Mouse (Mus musculus) limb, embryonic 13.5 days (tissue): ENCODE results near the gene Tbc1d4. TPM values are rescaled to one million over a fixed set of nuclear protein-coding genes. Genes with fewer than 3 reads are reported as not detected.

Experiments used
- ATAC-seq: fragments of 200-750 bp; cut with Nextera tagmentation; 2 replicates; pipeline ENCODE4 v1.8.0; 2017; ENCODE audit warnings: low read depth, moderate number of reproducible peaks, moderate TSS enrichment; ENCODE audit not compliant: low FRiP score
- H3K27ac ChIP-seq: fragments of 300-500 bp; sonication (generic); 2 replicates; pipeline ENCODE4 v1.5.1; 2015; ENCODE audit warnings: inconsistent platforms, mild to moderate bottlenecking, moderate library complexity
- H3K27me3 ChIP-seq: fragments of 300-500 bp; sonication (generic); 2 replicates; pipeline ENCODE4 v1.6.1; 2015; ENCODE audit warnings: mild to moderate bottlenecking, inconsistent platforms
- H3K36me3 ChIP-seq: fragments of 300-500 bp; sonication (generic); 2 replicates; pipeline ENCODE4 v1.6.1; 2015; ENCODE audit warnings: inconsistent platforms, mild to moderate bottlenecking, moderate library complexity
- H3K4me1 ChIP-seq: fragments of 300-500 bp; sonication (generic); 2 replicates; pipeline ENCODE4 v1.6.1; 2015; ENCODE audit warnings: inconsistent platforms
- H3K4me2 ChIP-seq: fragments of 300-500 bp; sonication (generic); replicated peaks from 2 replicates; pipeline ENCODE4 v1.6.1; 2015; ENCODE audit warnings: inconsistent platforms, mild to moderate bottlenecking, moderate library complexity
- H3K4me3 ChIP-seq: fragments of 300-500 bp; sonication (generic); 2 replicates; pipeline ENCODE4 v1.5.1; 2015; ENCODE audit warnings: moderate library complexity, mild to moderate bottlenecking, inconsistent platforms
- H3K9ac ChIP-seq: fragments of 300-500 bp; sonication (generic); 2 replicates; pipeline ENCODE4 v1.6.1; 2015; ENCODE audit warnings: mild to moderate bottlenecking, inconsistent platforms
- H3K9me3 ChIP-seq: fragments of 300-500 bp; sonication (generic); 2 replicates; pipeline ENCODE4 v1.6.1; 2016; ENCODE audit warnings: inconsistent platforms
- WGBS: fragments of 180-500 bp; shearing (Covaris S2); methylation state at CpG from one replicate; pipeline ENCODE4 v1.1.7; 2015; 5-methylcytosine and 5-hydroxymethylcytosine counted together
- polyA plus RNA-seq: library from polyadenylated mRNA; unstranded; fragments of >200 nt; fragmentation: Nextera tagmentation; extraction: Ambion mirVana; gene quantifications from 2 replicates; pipeline ENCODE4 v1.2.1, GENCODE M21; 2015

Tbc1d4 gene
- polyA plus RNA-seq, 1 experiment from 2014 or later: 12.3 TPM

DNA sequence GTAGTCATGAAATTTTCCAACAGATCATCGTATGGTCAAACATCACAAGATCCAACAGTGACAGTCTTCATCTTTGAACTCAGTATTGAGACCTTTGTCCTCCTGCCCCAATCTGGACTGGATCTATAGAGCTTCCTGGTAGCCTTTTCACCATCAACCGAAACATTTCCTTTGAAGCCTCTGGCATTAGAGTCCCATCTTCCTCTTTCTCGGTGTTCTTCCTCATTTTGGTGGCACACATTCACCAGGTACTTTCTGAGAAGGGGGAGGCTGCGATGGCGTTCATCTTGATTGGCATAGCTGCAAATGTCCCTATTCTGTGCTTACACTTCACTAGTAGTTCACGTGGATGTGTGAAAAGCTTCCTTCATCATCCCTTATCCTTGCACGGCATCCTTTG lies 127.8 kb downstream of the Tbc1d4 start:
- no peak overlapping the region for H3K27ac ChIP-seq
- H3K4me2 ChIP-seq: no peak overlapping the region
- no peaks in the 10 kb centered on the region for H3K4me1 ChIP-seq
- no peaks in the 10 kb centered on the region for H3K27me3 ChIP-seq
- ATAC-seq: no peak
- H3K36me3 ChIP-seq: peaks cover 7% of the 10 kb centered on the region; the same call in 1 of the 2 replicates
- H3K9me3 ChIP-seq: no peaks in the 10 kb centered on the region
- 88% methylated on average over 7 of the region's 7 CpGs for WGBS
- H3K9ac ChIP-seq: no peak overlapping the region
- no peak overlapping the region for H3K4me3 ChIP-seq

DNA sequence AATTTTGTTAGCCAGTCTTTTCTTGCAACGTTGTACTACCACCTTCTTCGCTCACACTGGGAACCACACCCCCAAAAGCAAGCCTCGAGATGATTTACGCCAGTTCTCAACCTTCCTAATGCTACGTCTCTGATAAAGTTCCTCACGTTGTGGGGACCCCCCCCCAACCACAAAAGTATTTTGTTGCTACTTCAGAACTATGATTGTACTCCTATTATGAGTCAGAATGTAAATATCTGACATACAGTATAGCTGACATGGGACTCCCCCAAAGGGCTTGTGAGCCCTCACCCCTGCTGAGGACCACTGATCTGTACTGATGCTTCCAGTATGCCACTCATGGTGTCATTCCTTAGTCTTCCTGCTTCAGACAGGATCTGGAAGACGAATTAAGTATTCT lies 128.4 kb downstream of the Tbc1d4 start:
- Histone ChIP-seq H3K4me2 (no peak overlapping the region), H3K27me3 (no peaks in the 10 kb centered on the region), H3K9ac (no peak overlapping the region), H3K4me1 (no peaks in the 10 kb centered on the region), H3K36me3 (peaks cover 7% of the 10 kb centered on the region; the same call in 1 of the 2 replicates), H3K27ac (no peak overlapping the region), H3K9me3 (no peaks in the 10 kb centered on the region), H3K4me3 (no peak overlapping the region)
- 86% methylated on average over 7 of the region's 7 CpGs for WGBS
- no peak for ATAC-seq

DNA sequence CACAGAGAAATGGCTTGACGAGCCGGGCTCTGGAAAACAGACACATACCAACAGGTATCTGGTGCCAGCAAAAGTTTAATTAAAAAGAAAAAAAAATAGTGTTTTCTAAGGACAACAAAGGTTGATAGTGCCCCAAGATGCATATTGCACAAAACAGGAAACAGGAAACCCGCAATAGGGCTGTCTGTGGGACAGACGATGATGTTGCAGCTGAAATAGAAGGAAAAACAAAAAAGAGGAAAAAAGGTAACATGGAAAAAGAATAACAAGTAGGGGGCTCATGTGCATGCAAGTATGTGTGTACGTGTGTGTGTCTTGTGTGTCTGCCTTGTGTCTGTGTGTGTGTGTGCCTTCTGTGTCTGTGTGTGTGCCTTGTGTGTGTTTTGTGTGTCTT lies 131.2 kb downstream of the Tbc1d4 start:
- H3K27me3 ChIP-seq: no peaks in the 10 kb centered on the region
- H3K4me3 ChIP-seq: no peak overlapping the region
- no peak overlapping the region for H3K27ac ChIP-seq
- no peaks in the 10 kb centered on the region for H3K9me3 ChIP-seq
- peaks cover 7% of the 10 kb centered on the region for H3K36me3 ChIP-seq
- no peaks in the 10 kb centered on the region for H3K4me1 ChIP-seq
- ATAC-seq: no peak
- H3K4me2 ChIP-seq: no peak overlapping the region
- H3K9ac ChIP-seq: no peak overlapping the region
- WGBS: 45% methylated on average over 5 of the region's 5 CpGs

DNA sequence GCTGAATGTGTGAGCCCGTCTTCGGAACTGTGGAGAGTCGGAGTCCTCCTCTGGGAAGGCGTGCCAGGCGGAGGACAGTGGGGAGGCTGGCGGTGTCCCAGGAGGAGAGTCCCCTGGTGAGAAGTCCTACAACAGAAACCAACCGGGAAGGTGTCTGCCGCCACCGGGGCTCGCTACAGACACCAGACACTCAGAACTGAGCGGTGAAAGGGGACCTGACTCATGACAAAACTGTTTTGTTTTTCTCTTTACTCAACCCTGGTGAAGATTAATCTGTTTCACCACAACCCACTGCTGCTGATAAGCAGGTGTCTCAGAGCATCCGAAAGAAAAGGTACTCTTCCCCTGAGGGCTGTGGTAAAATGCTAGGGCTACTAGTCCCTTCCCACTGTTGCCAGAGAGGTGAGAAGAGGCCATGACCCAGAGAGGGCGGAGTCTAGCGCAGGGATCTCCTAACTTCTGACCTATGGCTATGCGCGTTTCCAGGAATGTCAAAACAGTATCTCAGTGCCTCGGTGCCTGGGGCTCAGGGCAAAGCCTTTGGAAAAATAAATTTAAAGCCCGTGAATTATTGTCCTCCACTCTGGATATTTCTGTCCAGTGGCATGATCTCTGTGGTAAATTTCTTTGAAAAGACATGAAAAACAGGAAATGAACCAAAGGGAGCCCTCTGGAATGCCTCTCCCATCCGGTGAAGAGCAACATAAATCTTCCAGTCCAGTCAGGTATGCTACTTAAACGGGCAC lies 131.7 kb downstream of the Tbc1d4 start:
- no peaks in the 10 kb centered on the region for H3K4me1 ChIP-seq
- H3K4me3 ChIP-seq: no peak overlapping the region
- ATAC-seq: no peak
- no peak overlapping the region for H3K9ac ChIP-seq
- peaks cover 7% of the 10 kb centered on the region for H3K36me3 ChIP-seq
- no peaks in the 10 kb centered on the region for H3K27me3 ChIP-seq
- WGBS: 56% methylated on average over 20 of the region's 20 CpGs
- no peaks in the 10 kb centered on the region for H3K9me3 ChIP-seq
- no peak overlapping the region for H3K27ac ChIP-seq
- H3K4me2 ChIP-seq: no peak overlapping the region

DNA sequence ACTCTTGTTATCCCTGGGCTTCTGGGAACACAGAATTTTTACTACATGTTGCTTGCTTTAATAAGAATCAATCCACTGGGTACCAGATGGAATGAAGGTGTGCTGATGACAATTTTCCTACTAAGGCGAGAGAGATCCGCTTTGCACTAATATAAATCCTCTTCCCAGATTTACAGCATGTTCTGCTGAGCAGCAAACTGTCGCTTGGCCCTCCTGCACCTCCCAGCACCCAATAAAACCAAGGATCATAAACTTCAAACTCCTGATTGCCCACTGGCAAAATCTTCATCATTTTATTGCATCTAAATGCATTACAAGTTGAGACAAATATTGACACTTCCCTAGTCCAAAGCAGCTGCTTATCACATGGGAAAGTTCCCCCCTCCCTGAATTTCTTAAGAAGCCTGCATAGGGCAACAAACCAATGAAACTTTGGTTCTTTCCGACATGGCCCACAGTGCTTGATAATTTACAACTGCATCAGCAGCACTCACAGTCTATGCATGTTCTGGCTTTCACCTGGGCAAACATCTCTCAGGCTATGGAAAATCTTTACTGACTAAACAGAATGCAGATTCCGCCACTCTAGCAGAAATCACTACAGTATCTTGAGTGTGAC lies 139.4 kb downstream of the Tbc1d4 start:
- 32% methylated on average over 5 of the region's 5 CpGs for WGBS
- ATAC-seq: peak; percentile 36; the same call in 1 of the 2 replicates

DNA sequence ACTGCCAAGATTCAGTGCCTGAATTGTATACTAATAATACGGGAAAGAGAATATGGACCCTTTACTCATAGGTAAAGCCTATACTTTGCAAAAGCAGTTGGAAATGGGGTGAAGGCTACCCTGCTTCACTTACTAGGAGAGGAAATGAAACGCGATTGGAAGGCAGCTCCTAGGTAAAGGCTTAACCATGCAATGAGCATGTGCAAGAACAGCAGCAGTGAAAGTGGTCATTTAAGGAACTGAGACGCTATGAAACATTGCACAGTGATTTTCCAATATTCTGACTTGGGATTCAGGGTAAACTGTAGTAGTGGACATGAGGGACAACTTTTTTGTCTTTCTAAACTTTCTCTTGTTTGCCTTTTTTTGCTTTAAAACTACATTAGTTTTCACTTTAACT lies 140.8 kb downstream of the Tbc1d4 start:
- Histone ChIP-seq H3K9ac (no peak overlapping the region), H3K4me2 (no peak overlapping the region), H3K27me3 (no peaks in the 10 kb centered on the region), H3K4me3 (no peak overlapping the region), H3K36me3 (no peaks in the 10 kb centered on the region; the same call in none of the 2 replicates), H3K4me1 (peaks cover 14% of the 10 kb centered on the region), H3K9me3 (no peaks in the 10 kb centered on the region), H3K27ac (no peak overlapping the region)
- 85% methylated on average over 4 of the region's 4 CpGs for WGBS
- no peak for ATAC-seq

More for the DNA sequence above, 139.4 kb downstream of the Tbc1d4 start:
- H3K27me3 ChIP-seq: no peaks in the 10 kb centered on the region
- H3K4me2 ChIP-seq: no peak overlapping the region
- H3K4me3 ChIP-seq: no peak overlapping the region
- H3K27ac ChIP-seq: no peak overlapping the region
- peaks cover 14% of the 10 kb centered on the region for H3K4me1 ChIP-seq
- no peaks in the 10 kb centered on the region for H3K9me3 ChIP-seq
- H3K9ac ChIP-seq: no peak overlapping the region
- no peaks in the 10 kb centered on the region; the same call in 1 of the 2 replicates for H3K36me3 ChIP-seq

DNA sequence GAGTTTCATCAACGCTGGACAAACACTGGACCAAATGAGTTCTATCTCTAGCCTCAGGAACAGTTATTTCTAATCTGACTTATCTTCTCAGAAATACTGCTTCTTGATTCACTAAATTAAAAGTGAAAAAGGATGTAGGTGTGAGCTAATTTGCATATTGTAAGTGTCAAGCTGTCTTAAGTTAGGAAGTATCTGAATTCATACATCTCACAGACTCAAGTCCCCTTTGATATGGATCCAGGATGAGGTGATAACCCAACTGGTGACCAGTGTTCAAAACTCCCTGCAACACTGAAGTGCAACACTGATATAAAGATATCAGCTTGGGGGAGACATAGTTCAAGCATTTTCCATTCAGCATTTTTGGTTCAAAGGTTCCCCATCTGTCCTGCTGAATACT lies 141.5 kb downstream of the Tbc1d4 start:
- Histone ChIP-seq H3K4me3 (no peak overlapping the region), H3K27me3 (no peaks in the 10 kb centered on the region), H3K4me2 (no peak overlapping the region), H3K4me1 (peaks cover 14% of the 10 kb centered on the region), H3K9me3 (no peaks in the 10 kb centered on the region), H3K9ac (no peak overlapping the region), H3K36me3 (no peaks in the 10 kb centered on the region; the same call in 1 of the 2 replicates), H3K27ac (no peak overlapping the region)
- WGBS: 93% methylated on average over 1 of the region's 1 CpGs
- no peak for ATAC-seq

DNA sequence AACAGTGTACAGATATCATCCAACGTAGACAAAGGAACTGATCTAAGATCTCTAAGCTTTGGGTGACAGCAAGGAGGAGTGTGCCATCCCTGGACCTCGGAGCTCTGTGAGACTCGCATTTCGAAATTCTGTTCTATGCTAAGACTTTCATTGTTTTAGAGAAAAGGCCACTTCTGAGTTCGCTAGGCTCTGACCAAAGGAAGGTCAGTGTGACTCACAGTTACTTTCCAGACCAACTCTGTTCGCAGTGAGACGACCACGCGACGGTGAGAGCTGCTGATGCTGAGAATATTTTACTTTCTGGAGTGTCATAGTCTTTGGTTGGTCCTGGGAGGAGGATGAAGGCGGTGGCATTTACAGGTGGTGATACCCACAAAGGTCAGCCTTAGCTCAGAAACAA lies 142.5 kb downstream of the Tbc1d4 start:
- no peak overlapping the region for H3K9ac ChIP-seq
- no peak overlapping the region for H3K4me2 ChIP-seq
- H3K27me3 ChIP-seq: no peaks in the 10 kb centered on the region
- no peak for ATAC-seq
- H3K27ac ChIP-seq: no peak overlapping the region
- H3K36me3 ChIP-seq: no peaks in the 10 kb centered on the region; the same call in 1 of the 2 replicates
- H3K4me3 ChIP-seq: no peak overlapping the region
- no peaks in the 10 kb centered on the region for H3K9me3 ChIP-seq
- 91% methylated on average over 11 of the region's 11 CpGs for WGBS
- H3K4me1 ChIP-seq: peaks cover 14% of the 10 kb centered on the region

DNA sequence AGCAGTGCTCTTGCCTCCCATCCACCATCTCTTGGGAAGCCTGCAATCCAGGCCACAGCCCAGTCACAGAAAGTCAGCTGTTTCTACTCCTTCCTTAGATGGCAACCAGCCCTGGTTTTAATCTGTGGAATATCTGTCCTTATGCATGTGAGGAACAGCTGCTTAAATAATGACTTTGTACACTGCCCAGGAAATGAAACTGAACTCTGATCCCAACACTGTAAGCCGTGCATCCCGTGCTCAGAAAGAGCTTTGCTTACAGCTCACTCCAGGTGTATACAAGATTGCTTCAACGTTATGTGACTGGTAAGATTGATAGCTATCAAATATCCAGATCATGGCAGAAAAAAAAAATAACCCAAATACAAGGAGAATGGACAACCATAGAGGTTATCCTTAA lies 143.1 kb downstream of the Tbc1d4 start:
- 54% methylated on average over 3 of the region's 3 CpGs for WGBS
- no peak overlapping the region for H3K4me3 ChIP-seq

DNA sequence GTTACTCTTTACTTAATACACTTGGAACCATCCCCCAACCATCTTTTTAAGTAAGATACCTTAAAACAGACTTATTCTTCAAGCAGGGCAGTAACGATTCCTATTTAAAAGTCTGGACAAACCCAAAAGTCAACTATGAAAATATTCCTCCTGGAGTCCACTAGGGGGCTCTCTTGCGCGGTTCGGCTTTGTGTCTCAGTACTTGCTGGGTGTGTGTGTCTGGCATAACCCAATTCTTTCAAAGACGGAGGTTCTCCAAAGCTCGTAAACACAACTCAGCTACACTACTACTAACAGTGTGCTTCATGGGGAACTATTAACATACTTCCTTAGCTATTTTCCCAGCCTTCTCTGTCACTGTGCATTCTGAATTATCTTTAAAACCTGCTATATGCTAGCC lies 148.2 kb downstream of the Tbc1d4 start:
- Histone ChIP-seq H3K9ac (no peak overlapping the region), H3K36me3 (no peaks in the 10 kb centered on the region; the same call in 1 of the 2 replicates), H3K4me3 (no peak overlapping the region), H3K27me3 (no peaks in the 10 kb centered on the region), H3K4me1 (peaks cover 3% of the 10 kb centered on the region; the same call in 1 of the 2 replicates), H3K27ac (no peak overlapping the region), H3K4me2 (no peak overlapping the region), H3K9me3 (no peaks in the 10 kb centered on the region)
- 14% methylated on average over 6 of the region's 6 CpGs for WGBS
- no peak for ATAC-seq

More for the DNA sequence above, 143.1 kb downstream of the Tbc1d4 start:
- Histone ChIP-seq H3K36me3 (no peaks in the 10 kb centered on the region; the same call in 1 of the 2 replicates), H3K9me3 (no peaks in the 10 kb centered on the region), H3K9ac (no peak overlapping the region), H3K27me3 (no peaks in the 10 kb centered on the region), H3K27ac (no peak overlapping the region), H3K4me1 (peaks cover 14% of the 10 kb centered on the region), H3K4me2 (no peak overlapping the region)
- no peak for ATAC-seq

DNA sequence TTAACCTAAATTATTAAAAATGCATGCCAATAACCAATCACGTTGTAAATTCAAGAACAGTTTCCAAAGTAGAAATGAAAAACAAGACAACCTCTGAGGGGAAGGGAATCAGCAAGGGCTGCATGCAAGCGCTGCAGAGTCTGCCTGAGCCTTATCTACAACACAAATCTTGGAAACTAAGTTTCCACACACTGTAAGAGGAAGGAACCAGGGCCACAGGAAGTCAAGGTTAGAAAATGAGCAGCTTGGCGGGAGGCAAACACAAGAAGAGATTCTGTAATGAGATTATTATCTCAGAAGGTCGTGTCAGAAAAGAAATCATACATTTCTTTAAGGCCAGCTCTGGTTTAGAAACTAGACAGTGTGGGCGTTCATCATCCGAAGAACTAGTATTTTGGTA lies 156.1 kb downstream of the Tbc1d4 start:
- WGBS: 84% methylated on average over 6 of the region's 6 CpGs
- H3K9me3 ChIP-seq: no peaks in the 10 kb centered on the region
- H3K27ac ChIP-seq: no peak overlapping the region
- H3K4me1 ChIP-seq: no peaks in the 10 kb centered on the region
- no peaks in the 10 kb centered on the region for H3K27me3 ChIP-seq
- no peak overlapping the region for H3K4me2 ChIP-seq
- no peak overlapping the region for H3K9ac ChIP-seq
- no peak for ATAC-seq
- peaks cover 8% of the 10 kb centered on the region for H3K36me3 ChIP-seq
- H3K4me3 ChIP-seq: no peak overlapping the region

DNA sequence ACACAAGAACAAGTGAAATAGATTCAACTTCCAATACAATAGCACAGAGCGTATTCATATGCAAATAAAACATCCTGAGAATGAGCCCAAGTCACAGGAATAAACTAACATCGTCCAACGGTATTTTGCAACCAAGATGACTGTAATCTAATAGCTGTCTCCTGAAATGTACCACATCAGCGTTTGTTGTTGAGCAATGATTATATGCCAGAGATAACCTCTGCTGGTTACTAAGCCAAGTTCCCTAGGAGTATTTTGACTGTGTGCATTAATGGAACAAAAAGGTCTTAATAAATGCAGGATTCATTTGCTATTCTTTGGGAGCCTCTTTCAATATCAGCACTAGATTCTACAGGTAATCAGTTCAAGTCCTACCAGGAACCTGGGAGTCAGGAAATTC lies 161.1 kb downstream of the Tbc1d4 start:
- Histone ChIP-seq H3K9me3 (no peaks in the 10 kb centered on the region), H3K4me3 (no peak overlapping the region), H3K9ac (no peak overlapping the region), H3K4me1 (no peaks in the 10 kb centered on the region), H3K36me3 (peaks cover 11% of the 10 kb centered on the region), H3K27ac (no peak overlapping the region), H3K27me3 (no peaks in the 10 kb centered on the region), H3K4me2 (no peak overlapping the region)
- WGBS: 91% methylated on average over 4 of the region's 4 CpGs
- no peak for ATAC-seq
